Mouse (Mus musculus) kidney, embryonic 16.5 days (tissue): Measurements from ENCODE around the gene Glyctk. TPM values are rescaled to one million over a fixed set of nuclear protein-coding genes. Genes with fewer than 3 reads are reported as not detected.

Source experiments
- ATAC-seq: fragments of 200-750 bp; cut with Nextera tagmentation; 2 replicates; pipeline ENCODE4 v1.8.0; 2017; ENCODE audit warnings: moderate TSS enrichment; ENCODE audit not compliant: low FRiP score, low TSS enrichment
- H3K27ac ChIP-seq: fragments of 300-500 bp; sonication (generic); 2 replicates; pipeline ENCODE4 v1.5.1; 2014; ENCODE audit warnings: low read length
- H3K27me3 ChIP-seq: fragments of 300-500 bp; sonication (generic); 2 replicates; pipeline ENCODE4 v1.6.1; 2014; ENCODE audit warnings: low read length, control low read depth, mixed read lengths; ENCODE audit not compliant: insufficient read depth
- H3K36me3 ChIP-seq: fragments of 300-500 bp; sonication (generic); 2 replicates; pipeline ENCODE4 v1.6.1; 2014; ENCODE audit warnings: low read length, control low read depth, mixed read lengths; ENCODE audit not compliant: insufficient read depth
- H3K4me1 ChIP-seq: fragments of 300-500 bp; sonication (generic); 2 replicates; pipeline ENCODE4 v1.6.1; 2014; ENCODE audit warnings: low read length, control low read depth, mixed read lengths; ENCODE audit not compliant: insufficient read depth
- H3K4me2 ChIP-seq: fragments of 300-500 bp; sonication (generic); replicated peaks from 2 replicates; pipeline ENCODE4 v1.6.1; 2014; ENCODE audit warnings: low read depth, low read length
- H3K4me3 ChIP-seq: fragments of 300-500 bp; sonication (generic); 2 replicates; pipeline ENCODE4 v1.5.1; 2014; ENCODE audit warnings: mild to moderate bottlenecking, low read length
- H3K9ac ChIP-seq: fragments of 300-500 bp; sonication (generic); replicated peaks from 2 replicates; pipeline ENCODE4 v1.6.1; 2014; ENCODE audit warnings: low read length
- H3K9me3 ChIP-seq: fragments of 300-500 bp; sonication (generic); 2 replicates; pipeline ENCODE4 v1.6.1; 2016; ENCODE audit warnings: low read length, control low read depth
- WGBS: fragments of 180-500 bp; shearing (Covaris S2); extraction: QIAGEN DNeasy Blood & Tissue Kit; methylation state at CpG from one replicate; pipeline ENCODE4 v1.1.7; 2014; 5-methylcytosine and 5-hydroxymethylcytosine counted together
- polyA plus RNA-seq: library from polyadenylated mRNA; unstranded; fragments of >200 nt; fragmentation: Nextera tagmentation; extraction: Ambion mirVana; gene quantifications from 2 replicates; pipeline ENCODE4 v1.2.1, GENCODE M21; 2015

Glyctk gene
- polyA plus RNA-seq, 1 experiment from 2014 or later: 17.1 TPM

DNA sequence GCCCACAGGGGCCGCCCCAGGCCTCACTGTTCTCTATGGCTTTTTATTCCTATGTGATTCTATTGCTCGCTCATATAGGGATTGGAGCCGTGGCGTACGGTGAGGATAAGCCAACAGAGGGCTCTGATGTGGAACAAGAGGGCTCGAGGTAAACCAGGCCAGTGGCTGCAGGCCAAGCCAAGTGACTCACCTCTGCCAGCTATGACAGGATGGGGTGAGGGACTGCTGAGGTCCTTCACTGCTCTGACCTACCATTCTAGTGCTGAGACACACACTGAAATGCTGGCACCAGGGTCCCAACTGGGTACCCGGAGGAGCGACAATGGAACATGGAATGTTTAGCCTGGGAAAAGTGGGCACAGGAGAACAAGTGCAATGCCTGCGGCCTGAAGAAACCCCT, 3.8 kb downstream of the Glyctk start:
- WGBS: 82% methylated on average over 9 of the region's 9 CpGs

DNA sequence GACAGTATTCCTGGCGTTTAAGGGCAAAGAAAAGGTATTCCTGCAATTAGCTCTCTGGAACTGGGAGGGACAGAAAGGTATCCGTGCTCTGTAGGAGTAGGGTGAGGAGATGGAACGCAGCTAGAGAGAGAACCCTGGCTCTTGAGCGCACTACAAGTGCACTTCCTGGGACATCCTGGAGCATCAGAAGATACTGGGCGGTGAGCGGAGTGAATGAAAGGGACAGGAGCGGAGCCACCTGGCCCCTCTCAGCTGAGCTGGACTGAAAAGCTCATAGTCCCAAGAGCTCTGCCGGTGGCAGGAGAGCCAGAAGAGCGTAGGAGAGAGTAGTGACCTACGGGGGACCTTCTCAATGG, 8.6 kb downstream of the Glyctk start:
- Histone ChIP-seq H3K27me3 (peaks cover 41% of the 10 kb centered on the region), H3K4me3 (peak overlapping the region; percentile 43), H3K4me1 (peaks cover 8% of the 10 kb centered on the region; the same call in 1 of the 2 replicates), H3K9me3 (no peaks in the 10 kb centered on the region), H3K36me3 (no peaks in the 10 kb centered on the region), H3K4me2 (peak overlapping the region; percentile 66), H3K9ac (peak overlapping the region; percentile 51), H3K27ac (no peak overlapping the region)
- ATAC-seq: no peak
- 19% methylated on average over 10 of the region's 10 CpGs for WGBS

More for the DNA sequence above, 3.8 kb downstream of the Glyctk start:
- Histone ChIP-seq H3K4me1 (peaks cover 5% of the 10 kb centered on the region; the same call in 1 of the 2 replicates), H3K9ac (no peak overlapping the region), H3K4me2 (no peak overlapping the region), H3K36me3 (no peaks in the 10 kb centered on the region), H3K4me3 (no peak overlapping the region), H3K27me3 (peaks cover 16% of the 10 kb centered on the region), H3K9me3 (no peaks in the 10 kb centered on the region), H3K27ac (no peak overlapping the region)
- no peak for ATAC-seq

DNA sequence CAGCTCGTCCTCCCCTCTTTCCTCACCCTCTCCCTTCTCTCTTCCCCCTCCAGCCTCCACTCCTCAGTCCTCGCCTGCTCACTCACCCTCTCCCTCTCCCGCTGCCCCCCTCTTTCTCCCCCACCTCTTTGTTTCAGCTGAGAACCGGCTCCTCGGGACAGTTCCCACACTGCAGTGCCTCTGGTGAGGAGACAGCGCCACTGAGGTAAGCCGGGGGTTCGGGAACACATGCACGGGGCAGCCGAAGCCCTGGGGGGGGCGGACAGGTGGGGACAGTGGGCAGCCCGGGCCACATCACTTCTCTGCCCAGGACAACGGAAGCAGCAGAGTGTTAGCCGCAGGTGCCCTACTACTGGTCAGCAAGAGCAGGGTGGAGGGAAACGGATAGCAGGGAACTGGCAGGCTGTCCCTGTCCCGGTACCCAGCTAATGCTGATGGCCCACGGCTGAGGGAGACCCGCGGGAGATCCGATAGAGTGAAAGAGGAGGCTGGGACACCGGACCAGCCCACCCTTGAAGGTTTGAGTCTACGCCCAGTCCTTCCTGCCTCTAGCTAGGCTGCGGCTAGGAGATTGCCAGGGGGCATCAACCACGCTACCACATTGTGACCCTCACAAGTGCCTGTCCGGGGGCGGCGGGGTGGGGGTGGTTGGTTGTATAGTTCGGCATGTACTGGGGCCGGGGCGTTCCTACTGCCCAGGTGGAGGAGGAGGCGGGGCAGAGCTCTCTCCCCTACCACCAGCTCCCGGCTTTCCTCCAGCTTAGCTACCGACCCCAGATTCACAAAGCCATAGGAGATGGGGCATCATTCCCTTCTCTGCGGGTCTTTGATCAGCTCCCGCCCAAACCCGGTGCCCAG, 9.2 kb downstream of the Glyctk start:
- H3K9me3 ChIP-seq: no peaks in the 10 kb centered on the region
- peak; percentile 57 for ATAC-seq
- H3K4me2 ChIP-seq: peak overlapping the region; percentile 66
- H3K36me3 ChIP-seq: no peaks in the 10 kb centered on the region
- peak overlapping the region; percentile 51 for H3K9ac ChIP-seq
- peaks cover 8% of the 10 kb centered on the region; the same call in 1 of the 2 replicates for H3K4me1 ChIP-seq
- H3K27ac ChIP-seq: no peak overlapping the region
- peaks cover 41% of the 10 kb centered on the region for H3K27me3 ChIP-seq
- under 1% methylated on average over 36 of the region's 36 CpGs for WGBS
- peak overlapping the region; percentile 43 for H3K4me3 ChIP-seq

DNA sequence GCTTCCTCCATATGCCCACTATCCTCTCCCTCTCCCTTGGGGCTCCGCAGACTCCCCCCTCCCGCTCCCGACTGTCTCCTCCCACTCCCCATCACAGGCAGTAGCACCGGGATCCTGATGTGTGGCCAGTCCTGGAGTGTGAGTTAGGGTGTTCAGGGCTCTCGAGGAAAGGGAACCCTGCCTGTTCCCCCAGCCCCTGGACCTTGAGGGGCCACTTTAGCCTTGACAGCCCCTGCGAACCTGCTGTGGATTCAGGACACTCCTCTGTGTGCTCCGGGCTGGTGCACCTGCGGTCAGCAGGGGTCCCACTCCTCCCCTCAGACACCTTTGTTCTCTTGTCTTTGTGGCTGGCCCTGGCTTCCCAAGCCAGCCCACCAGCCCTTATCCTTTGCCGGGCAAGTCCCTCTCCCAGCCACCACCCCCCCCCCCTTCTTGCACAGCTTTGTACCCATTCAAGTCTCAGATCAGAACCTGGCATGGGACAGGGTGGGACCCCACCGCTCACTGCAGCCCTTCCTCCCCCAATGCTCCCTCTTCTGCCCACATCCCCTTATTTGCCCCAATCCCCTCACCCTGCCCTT, 10.0 kb downstream of the Glyctk start:
- no peaks in the 10 kb centered on the region for H3K36me3 ChIP-seq
- ATAC-seq: peak; percentile 67
- no peak overlapping the region for H3K27ac ChIP-seq
- 4% methylated on average over 10 of the region's 10 CpGs for WGBS
- H3K9me3 ChIP-seq: no peaks in the 10 kb centered on the region
- H3K9ac ChIP-seq: peak overlapping the region; percentile 51; the same call in 1 of the 2 replicates
- H3K4me1 ChIP-seq: peaks cover 8% of the 10 kb centered on the region; the same call in 1 of the 2 replicates
- H3K27me3 ChIP-seq: peaks cover 41% of the 10 kb centered on the region
- H3K4me2 ChIP-seq: peak overlapping the region; percentile 66
- H3K4me3 ChIP-seq: peak overlapping the region; percentile 43

DNA sequence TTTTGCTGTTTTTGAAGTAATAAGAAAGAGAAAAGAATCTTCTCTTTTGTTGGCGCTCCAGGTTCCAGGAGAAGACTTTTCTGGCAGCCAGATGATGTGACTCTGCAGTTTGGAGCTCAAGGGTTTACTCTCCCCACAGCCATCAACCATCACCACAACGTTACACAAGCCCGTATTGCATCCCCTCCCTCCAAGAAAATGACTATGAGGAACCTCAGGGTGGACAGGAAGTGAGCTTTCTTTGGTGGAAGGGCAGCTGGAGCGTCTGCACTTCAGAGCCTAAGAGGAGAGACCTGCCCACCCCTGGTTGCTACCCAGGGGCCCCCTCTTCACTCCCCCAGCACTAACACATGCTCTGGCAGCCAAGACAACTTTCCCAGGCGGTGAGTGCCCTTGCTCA, 10.7 kb downstream of the Glyctk start:
- no peak for ATAC-seq
- H3K9ac ChIP-seq: no peak overlapping the region
- H3K27me3 ChIP-seq: peaks cover 41% of the 10 kb centered on the region
- H3K36me3 ChIP-seq: no peaks in the 10 kb centered on the region
- no peak overlapping the region for H3K27ac ChIP-seq
- 28% methylated on average over 5 of the region's 5 CpGs for WGBS
- H3K4me2 ChIP-seq: no peak overlapping the region
- no peak overlapping the region for H3K4me3 ChIP-seq
- no peaks in the 10 kb centered on the region for H3K9me3 ChIP-seq
- H3K4me1 ChIP-seq: peaks cover 8% of the 10 kb centered on the region; the same call in 1 of the 2 replicates

GRCm38 (mm10) chr9:106145582-106145981, 12.4 kb downstream of the Glyctk start:
- Histone ChIP-seq H3K36me3 (no peaks in the 10 kb centered on the region), H3K27ac (no peak overlapping the region), H3K4me3 (no peak overlapping the region), H3K9me3 (no peaks in the 10 kb centered on the region), H3K27me3 (peaks cover 39% of the 10 kb centered on the region), H3K4me2 (no peak overlapping the region), H3K9ac (no peak overlapping the region), H3K4me1 (peaks cover 8% of the 10 kb centered on the region; the same call in 1 of the 2 replicates)
- 75% methylated on average over 2 of the region's 2 CpGs for WGBS
- ATAC-seq: no peak

DNA sequence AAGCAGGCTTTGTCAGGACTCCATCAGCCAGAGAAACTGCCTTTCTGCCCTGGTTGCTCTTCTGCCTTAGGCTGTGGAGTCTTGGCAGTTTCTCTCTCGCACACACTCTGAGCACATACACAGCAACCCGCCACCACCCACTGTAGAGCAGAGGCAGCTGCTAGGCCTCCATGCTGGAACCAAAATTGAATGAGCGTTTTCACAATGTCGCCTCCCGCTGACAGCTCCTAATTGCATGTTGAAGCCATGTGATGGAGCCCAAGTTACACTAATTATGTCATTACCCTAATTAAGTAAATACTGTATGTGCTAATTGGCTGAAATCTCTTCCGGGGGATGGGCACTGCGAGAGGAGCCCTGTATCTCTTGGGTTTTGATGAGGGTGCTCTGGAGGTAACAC, 13.8 kb downstream of the Glyctk start:
- Histone ChIP-seq H3K27me3 (peaks cover 25% of the 10 kb centered on the region), H3K27ac (no peak overlapping the region), H3K4me1 (peaks cover 4% of the 10 kb centered on the region; the same call in 1 of the 2 replicates), H3K4me2 (no peak overlapping the region), H3K4me3 (no peak overlapping the region), H3K9ac (no peak overlapping the region), H3K36me3 (no peaks in the 10 kb centered on the region), H3K9me3 (no peaks in the 10 kb centered on the region)
- no peak for ATAC-seq
- 88% methylated on average over 7 of the region's 7 CpGs for WGBS

- Histone ChIP-seq H3K27ac (no peak overlapping the region), H3K4me3 (no peak overlapping the region), H3K4me2 (no peak overlapping the region), H3K27me3 (0 out of 2 replicates have a peak, but pooled peaks cover 3% of the 10 kb centered on the region), H3K9me3 (no peaks in the 10 kb centered on the region), H3K4me1 (no peaks in the 10 kb centered on the region), H3K9ac (no peak overlapping the region), H3K36me3 (no peaks in the 10 kb centered on the region)
- ATAC-seq: no peak
- WGBS: 81% methylated on average over 12 of the region's 12 CpGs
Measured at GRCm38 (mm10) chr9:106141955-106142354, 16.0 kb downstream of the Glyctk start.

DNA sequence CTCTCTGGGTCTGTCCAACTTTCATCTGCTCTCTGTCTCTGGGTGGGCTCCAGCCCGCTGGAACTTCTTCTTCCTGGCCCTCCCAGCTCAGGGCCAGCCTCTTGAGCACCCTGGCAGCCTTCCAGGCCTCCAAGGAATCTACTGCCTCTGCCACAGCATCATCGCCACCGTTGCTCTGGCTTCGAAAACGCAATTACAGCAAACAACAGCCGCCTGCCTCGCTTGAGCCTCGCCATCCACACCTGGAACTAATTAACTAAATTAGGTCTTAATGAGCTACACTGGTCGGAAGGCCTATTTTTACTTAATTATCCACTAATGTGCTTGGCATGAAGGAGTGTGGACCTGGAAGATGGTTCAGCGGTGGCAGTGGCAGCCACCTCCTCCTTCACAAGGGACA, 18.2 kb downstream of the Glyctk start:
- Histone ChIP-seq H3K27ac (no peak overlapping the region), H3K4me1 (no peaks in the 10 kb centered on the region), H3K27me3 (no peaks in the 10 kb centered on the region), H3K4me3 (no peak overlapping the region), H3K9me3 (no peaks in the 10 kb centered on the region), H3K9ac (no peak overlapping the region), H3K4me2 (no peak overlapping the region), H3K36me3 (no peaks in the 10 kb centered on the region)
- ATAC-seq: no peak
- 40% methylated on average over 10 of the region's 10 CpGs for WGBS
